Mouse (Mus musculus): ENCODE measurements around the gene Fam151b. TPM values are rescaled to one million over a fixed set of nuclear protein-coding genes. Genes with fewer than 3 reads are reported as not detected.

The Fam151b gene
- polyA plus RNA-seq, 1 experiment, result 0.96 TPM

DNA sequence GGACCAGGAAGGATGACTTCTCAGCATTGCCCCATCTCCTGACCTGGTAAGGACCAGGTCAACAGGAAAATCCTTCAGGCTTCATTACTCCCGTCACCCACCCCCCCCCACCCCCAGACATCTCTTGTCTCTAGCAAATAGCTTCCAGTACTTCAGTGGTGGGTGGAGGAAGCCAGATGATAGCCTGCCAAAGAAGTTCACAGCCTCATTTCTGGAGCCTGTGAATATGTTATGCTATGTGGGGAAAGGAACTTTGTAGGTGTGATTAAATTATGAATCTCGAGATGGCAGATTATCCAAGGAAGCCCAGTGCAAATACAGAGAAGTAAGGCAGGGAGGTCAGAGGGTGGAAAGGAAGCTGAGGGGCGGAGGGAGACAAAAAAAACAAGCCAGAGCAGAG, 60.1 kb downstream of the Fam151b start:
- no peak overlapping the region for H3K4me3 ChIP-seq (ENCODE audit: extremely low read depth, insufficient read depth, insufficient read length)
- TF ChIP-seq CTCF (IDR thresholded peaks at IDR 0.05; ENCODE audit: extremely low read depth, insufficient read depth, insufficient read length, insufficient replicate concordance) (no peak), POLR2A (IDR thresholded peaks at IDR 0.05; ENCODE audit: low read depth, low read length) (no peak)
- H3K27me3 ChIP-seq (ENCODE audit: control insufficient read depth, insufficient read depth, low read length), result peaks cover 13% of the 10 kb centered on the region
- H3K4me1 ChIP-seq (ENCODE audit: control insufficient read depth, insufficient read depth, insufficient read length), result peaks cover 12% of the 10 kb centered on the region
- H3K36me3 ChIP-seq (ENCODE audit: control insufficient read depth, insufficient read depth, low read length), result no peaks in the 10 kb centered on the region
- no peak for DNase-seq (ENCODE audit: low read depth in 1 of 2, low spot score in 2 of 2)
- WGBS, result 60% methylated on average over 3 of the region's 3 CpGs
- H3K27ac ChIP-seq (ENCODE audit: insufficient read depth, low read length), result no peak overlapping the region

GRCm38 (mm10) chr13:92419630-92420029, 64.2 kb downstream of the Fam151b start:
- no peaks in the 10 kb centered on the region for H3K4me1 ChIP-seq (ENCODE audit: control insufficient read depth, insufficient read depth, insufficient read length)
- H3K36me3 ChIP-seq (ENCODE audit: control insufficient read depth, insufficient read depth, low read length), result no peaks in the 10 kb centered on the region
- no peak overlapping the region for H3K27ac ChIP-seq (ENCODE audit: insufficient read depth, low read length)
- no peak overlapping the region for H3K4me3 ChIP-seq (ENCODE audit: extremely low read depth, insufficient read depth, insufficient read length)
- no peak for TF ChIP-seq POLR2A (IDR thresholded peaks at IDR 0.05; ENCODE audit: low read depth, low read length)
- TF ChIP-seq CTCF (IDR thresholded peaks at IDR 0.05; ENCODE audit: extremely low read depth, insufficient read depth, insufficient read length, insufficient replicate concordance), result no peak
- no peaks in the 10 kb centered on the region for H3K27me3 ChIP-seq (ENCODE audit: control insufficient read depth, insufficient read depth, low read length)
- WGBS, result 86% methylated on average over 11 of the region's 11 CpGs
- no peak for DNase-seq (ENCODE audit: low read depth in 1 of 2, low spot score in 2 of 2)

DNA sequence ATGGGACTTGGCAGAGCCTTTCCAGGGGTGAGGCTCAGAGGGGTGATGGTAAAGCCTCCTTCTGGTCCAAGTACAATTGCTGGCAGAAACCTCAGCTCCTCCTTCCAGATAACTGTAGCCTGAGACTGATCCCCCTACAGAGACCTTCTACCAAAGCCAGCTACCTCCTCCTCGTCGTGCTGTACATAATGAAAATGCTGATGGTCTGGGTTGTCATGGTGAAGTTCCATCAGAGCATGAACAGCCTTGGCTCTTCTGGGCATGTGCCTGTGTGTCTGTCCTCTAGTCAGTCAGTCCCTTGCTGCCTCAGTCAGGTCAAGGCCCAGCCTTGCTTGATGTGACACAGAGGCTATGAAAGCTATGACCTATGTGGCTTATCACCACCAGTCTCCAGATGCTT, 73.3 kb downstream of the Fam151b start:
- Histone ChIP-seq H3K27me3 (ENCODE audit: control insufficient read depth, insufficient read depth, low read length) (no peaks in the 10 kb centered on the region), H3K36me3 (ENCODE audit: control insufficient read depth, insufficient read depth, low read length) (no peaks in the 10 kb centered on the region), H3K27ac (ENCODE audit: insufficient read depth, low read length) (no peak overlapping the region), H3K4me1 (ENCODE audit: control insufficient read depth, insufficient read depth, insufficient read length) (no peaks in the 10 kb centered on the region), H3K4me3 (ENCODE audit: extremely low read depth, insufficient read depth, insufficient read length) (no peak overlapping the region)
- DNase-seq (ENCODE audit: low read depth in 1 of 2, low spot score in 2 of 2), result no peak
- WGBS, result 88% methylated on average over 2 of the region's 2 CpGs
- TF ChIP-seq CTCF (IDR thresholded peaks at IDR 0.05; ENCODE audit: extremely low read depth, insufficient read depth, insufficient read length, insufficient replicate concordance), result no peak
- TF ChIP-seq POLR2A (IDR thresholded peaks at IDR 0.05; ENCODE audit: low read depth, low read length), result no peak

DNA sequence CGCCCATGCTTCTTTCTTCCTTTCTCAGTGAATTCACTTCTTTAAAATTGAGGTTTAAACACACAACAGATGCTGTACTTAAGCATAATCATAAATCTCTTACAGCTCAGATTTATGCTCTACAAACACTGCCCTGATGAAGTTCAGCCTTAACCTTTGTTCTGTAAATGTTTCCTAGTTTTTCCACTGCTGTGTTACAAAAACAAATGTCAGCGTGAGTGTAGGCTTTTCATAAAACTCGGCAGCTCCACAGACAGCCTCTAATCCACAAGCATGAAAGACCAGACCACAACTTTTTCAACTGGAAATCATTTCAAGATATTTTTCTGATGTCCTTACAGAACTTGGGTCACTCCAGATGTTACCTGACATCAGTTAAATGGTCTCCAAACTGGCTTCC, 80.3 kb downstream of the Fam151b start:
- 85% methylated on average over 3 of the region's 3 CpGs for WGBS
- DNase-seq (ENCODE audit: low read depth in 1 of 2, low spot score in 2 of 2), result no peak

DNA sequence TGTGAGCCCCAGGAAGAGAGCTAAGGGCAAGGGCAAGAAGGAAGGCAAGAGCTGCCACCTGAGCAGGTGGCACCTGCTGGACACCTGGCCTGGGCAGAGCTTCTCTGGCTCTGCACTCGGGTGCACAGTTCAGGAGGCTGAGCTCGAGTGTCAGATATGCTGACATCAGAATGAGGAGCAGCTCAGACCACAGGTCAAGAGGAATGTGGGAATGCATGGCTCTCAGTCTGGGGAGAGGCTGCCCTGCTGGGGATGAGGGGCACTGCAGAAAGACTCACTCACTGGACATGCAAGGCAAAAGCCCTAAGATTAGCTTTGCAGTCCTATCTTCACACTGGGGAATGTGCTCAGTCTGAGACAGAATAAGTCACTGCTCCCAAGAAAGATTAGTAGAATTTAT, 81.8 kb downstream of the Fam151b start:
- TF ChIP-seq CTCF (IDR thresholded peaks at IDR 0.05; ENCODE audit: extremely low read depth, insufficient read depth, insufficient read length, insufficient replicate concordance), result no peak
- no peak for TF ChIP-seq POLR2A (IDR thresholded peaks at IDR 0.05; ENCODE audit: low read depth, low read length)
- no peak for DNase-seq (ENCODE audit: low read depth in 1 of 2, low spot score in 2 of 2)
- Histone ChIP-seq H3K4me1 (ENCODE audit: control insufficient read depth, insufficient read depth, insufficient read length) (no peaks in the 10 kb centered on the region), H3K27ac (ENCODE audit: insufficient read depth, low read length) (no peak overlapping the region), H3K27me3 (ENCODE audit: control insufficient read depth, insufficient read depth, low read length) (no peaks in the 10 kb centered on the region), H3K36me3 (ENCODE audit: control insufficient read depth, insufficient read depth, low read length) (no peaks in the 10 kb centered on the region), H3K4me3 (ENCODE audit: extremely low read depth, insufficient read depth, insufficient read length) (no peak overlapping the region)
- 54% methylated on average over 2 of the region's 2 CpGs for WGBS

More for the DNA sequence above, 80.3 kb downstream of the Fam151b start:
- no peak for TF ChIP-seq CTCF (IDR thresholded peaks at IDR 0.05; ENCODE audit: extremely low read depth, insufficient read depth, insufficient read length, insufficient replicate concordance)
- no peaks in the 10 kb centered on the region for H3K4me1 ChIP-seq (ENCODE audit: control insufficient read depth, insufficient read depth, insufficient read length)
- H3K27me3 ChIP-seq (ENCODE audit: control insufficient read depth, insufficient read depth, low read length), result no peaks in the 10 kb centered on the region
- H3K27ac ChIP-seq (ENCODE audit: insufficient read depth, low read length), result no peak overlapping the region
- no peaks in the 10 kb centered on the region for H3K36me3 ChIP-seq (ENCODE audit: control insufficient read depth, insufficient read depth, low read length)
- H3K4me3 ChIP-seq (ENCODE audit: extremely low read depth, insufficient read depth, insufficient read length), result no peak overlapping the region

Other genes with a start within 250 kb of the Fam151b start
- gene Gm20379, start 178.0 kb downstream of the Fam151b start, polyA plus RNA-seq (2012; rRNA removed), result not detected in 2 replicates
- gene Dhfr, start 129.3 kb downstream of the Fam151b start, polyA plus RNA-seq (2012; rRNA removed), result 0.64 and 0.69 TPM in 2 replicates
- gene Msh3, start 129.0 kb downstream of the Fam151b start, polyA plus RNA-seq (2012; rRNA removed), result 2.9 and 4.1 TPM in 2 replicates
- gene Ankrd34b, start 58.1 kb downstream of the Fam151b start, polyA plus RNA-seq (2012; rRNA removed), result not detected in 2 replicates
- 1.4 and 1.8 TPM in 2 replicates for gene Zfyve16, start 46.9 kb upstream of the Fam151b start, polyA plus RNA-seq (2012; rRNA removed)
- gene Spz1, start 92.2 kb upstream of the Fam151b start, polyA plus RNA-seq (2012; rRNA removed), result not detected in 2 replicates
- 16.4 and 23.8 TPM in 2 replicates for gene Serinc5, start 127.1 kb upstream of the Fam151b start, polyA plus RNA-seq (2012; rRNA removed)